Mouse (Mus musculus): ENCODE measurements at regions not wholly inside any gene's neighbourhood (a gene's known extent, or its start where the extent isn't known, plus 50 kb on each side); places are given as distances from the start of the nearest gene placed in this dataset.

DNA sequence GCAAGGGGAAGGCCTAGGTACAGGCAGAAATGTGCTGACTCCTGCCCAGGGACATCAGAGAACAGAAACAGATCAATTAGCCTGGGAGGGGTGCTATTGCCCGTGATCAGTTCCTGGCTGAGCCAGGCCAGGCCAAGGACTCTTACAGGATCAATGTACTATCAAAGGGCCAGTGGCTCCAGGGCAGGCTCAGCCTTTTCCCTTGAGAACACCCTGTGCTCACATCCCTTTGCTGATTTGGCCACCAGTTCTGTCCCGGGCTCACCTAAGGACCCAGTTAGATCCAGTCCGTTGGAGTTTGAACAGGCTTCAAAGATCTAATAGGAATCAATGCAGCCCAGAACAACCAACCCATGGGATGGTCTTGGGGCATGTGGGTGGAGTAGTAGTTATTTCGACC lies 55.1 kb upstream of the Bcl6 start:
- TF ChIP-seq CTCF (IDR thresholded peaks at IDR 0.05; ENCODE audit: borderline replicate concordance, insufficient read depth, low read length) (no peak), POLR2A (IDR thresholded peaks at IDR 0.05; ENCODE audit: low read depth, low read length) (no peak)

All from embryonic fibroblast, embryonic 13.5 days (primary cell).